Mouse (Mus musculus) small intestine, adult 2 months (tissue): ENCODE data around the gene Dlgap3.

Experiments
- CTCF ChIP-seq: fragments of 200-500 bp; IDR thresholded peaks from 2 replicates; pipeline ENCODE4 v1.5.1; 2012; ENCODE audit warnings: low read depth, mild to moderate bottlenecking, control low read depth, inconsistent platforms, low read length, moderate library complexity, mixed read lengths; ENCODE audit not compliant: insufficient replicate concordance, insufficient read length; ENCODE audit errors: extremely low read depth
- POLR2A ChIP-seq: fragments of 200-500 bp; IDR thresholded peaks from 2 replicates; pipeline ENCODE4 v1.6.1; 2012; ENCODE audit warnings: low read depth, mild to moderate bottlenecking, control low read depth, inconsistent platforms, low read length, moderate library complexity

GRCm38 (mm10) chr4:127168914-127169345 lies at the start of gene Dlgap3:
- TF ChIP-seq POLR2A (no peak), CTCF (no peak)
